Mouse (Mus musculus) ES-Bruce4 (cell line): ENCODE data around the gene Ttll10.

Source experiments
- CTCF ChIP-seq: IDR thresholded peaks from one replicate; pipeline ENCODE4 v1.8.1; 2011; ENCODE audit warnings: low read depth, low read length
- POLR2A ChIP-seq: IDR thresholded peaks from one replicate; pipeline ENCODE4 v1.8.1; 2011; ENCODE audit warnings: low read length; ENCODE audit not compliant: insufficient read depth

DNA sequence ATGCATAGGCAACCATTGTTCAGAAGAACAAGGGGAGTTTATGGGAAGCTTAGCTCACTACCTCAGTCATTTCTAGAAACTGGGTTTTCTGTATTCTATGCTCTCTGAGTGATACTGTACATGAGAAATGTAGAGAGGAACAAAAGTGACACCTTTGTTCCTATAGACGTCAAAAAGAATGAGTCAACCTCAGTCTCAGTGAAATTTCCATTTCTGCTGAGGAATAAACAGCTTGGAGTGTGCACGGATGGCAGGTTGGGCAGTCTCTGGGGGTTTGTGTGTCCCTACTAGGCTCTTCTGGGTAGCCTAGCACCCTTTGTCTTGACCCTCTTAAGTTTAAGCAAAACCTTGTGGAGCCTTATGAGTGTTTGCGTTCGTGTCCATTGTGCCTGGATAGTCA, 50.8 kb downstream of the Ttll10 start:
- TF ChIP-seq CTCF (no peak), POLR2A (no peak)
